Mouse (Mus musculus) forebrain, embryonic 15.5 days (tissue): ENCODE results near the gene Ccl24. TPM values are rescaled to one million over a fixed set of nuclear protein-coding genes. Genes with fewer than 3 reads are reported as not detected.

Experiments used
- ATAC-seq: fragments of 200-750 bp; cut with Nextera tagmentation; replicated peaks from 2 replicates; pipeline ENCODE4 v1.8.0; 2017; ENCODE audit warnings: mild to moderate bottlenecking, moderate TSS enrichment, moderate library complexity
- H3K27ac ChIP-seq: fragments of 300-500 bp; sonication (generic); replicated peaks from 2 replicates; pipeline ENCODE4 v1.5.1; 2015; ENCODE audit warnings: mild to moderate bottlenecking, inconsistent platforms
- H3K27me3 ChIP-seq: fragments of 300-500 bp; sonication (generic); 2 replicates; pipeline ENCODE4 v1.6.1; 2015; ENCODE audit warnings: inconsistent platforms
- H3K36me3 ChIP-seq: fragments of 300-500 bp; sonication (generic); 2 replicates; pipeline ENCODE4 v1.6.1; 2015; ENCODE audit warnings: mild to moderate bottlenecking, inconsistent platforms
- H3K4me1 ChIP-seq: fragments of 300-500 bp; sonication (generic); 2 replicates; pipeline ENCODE4 v1.6.1; 2015; ENCODE audit warnings: inconsistent platforms
- H3K4me2 ChIP-seq: fragments of 300-500 bp; sonication (generic); replicated peaks from 2 replicates; pipeline ENCODE4 v1.6.1; 2015; ENCODE audit warnings: mild to moderate bottlenecking, inconsistent platforms
- H3K4me3 ChIP-seq: fragments of 300-500 bp; sonication (generic); 2 replicates; pipeline ENCODE4 v1.5.1; 2015; ENCODE audit warnings: mild to moderate bottlenecking, inconsistent platforms
- H3K9ac ChIP-seq: fragments of 300-500 bp; sonication (generic); replicated peaks from 2 replicates; pipeline ENCODE4 v1.6.1; 2015; ENCODE audit warnings: mild to moderate bottlenecking, inconsistent platforms
- H3K9me3 ChIP-seq: fragments of 300-500 bp; sonication (generic); 2 replicates; pipeline ENCODE4 v1.6.1; 2016; ENCODE audit warnings: inconsistent platforms
- WGBS: fragments of 180-500 bp; shearing (Covaris S2); methylation state at CpG from one replicate; pipeline ENCODE4 v1.1.7; 2015; ENCODE audit warnings: mixed read lengths; 5-methylcytosine and 5-hydroxymethylcytosine counted together
- polyA plus RNA-seq: library from polyadenylated mRNA; unstranded; fragments of >200 nt; fragmentation: Nextera tagmentation; extraction: Ambion mirVana; gene quantifications from 2 replicates; pipeline ENCODE4 v1.2.1, GENCODE M21; 2015

The Ccl24 gene
- polyA plus RNA-seq, 1 experiment from 2014 or later, result 1.1 TPM

DNA sequence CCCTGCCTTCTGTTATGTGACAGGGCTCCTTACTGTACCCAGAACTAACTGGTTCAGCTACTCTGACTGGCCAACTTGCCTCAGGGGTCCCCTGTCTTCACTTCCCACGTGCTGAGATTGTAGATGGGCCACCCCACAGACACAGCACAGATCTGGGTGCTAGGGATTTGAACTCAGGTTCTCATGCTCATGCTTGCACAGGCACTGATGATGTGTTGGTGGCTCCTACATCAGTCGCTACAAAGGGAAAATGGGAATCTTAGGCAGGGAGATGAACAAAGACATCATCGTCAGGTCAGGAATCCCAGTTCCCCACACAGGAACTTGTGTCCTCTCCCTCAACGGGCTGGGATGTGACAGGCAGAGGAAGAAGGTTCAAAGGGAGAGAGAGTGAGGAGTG is 3.2 kb upstream of the Ccl24 start:
- Histone ChIP-seq H3K36me3 (no peaks in the 10 kb centered on the region), H3K9me3 (no peaks in the 10 kb centered on the region), H3K27me3 (no peaks in the 10 kb centered on the region), H3K4me3 (no peak overlapping the region), H3K9ac (no peak overlapping the region), H3K4me1 (no peaks in the 10 kb centered on the region), H3K4me2 (no peak overlapping the region), H3K27ac (no peak overlapping the region)
- 67% methylated on average over 4 of the region's 4 CpGs for WGBS
- ATAC-seq, result no peak

DNA sequence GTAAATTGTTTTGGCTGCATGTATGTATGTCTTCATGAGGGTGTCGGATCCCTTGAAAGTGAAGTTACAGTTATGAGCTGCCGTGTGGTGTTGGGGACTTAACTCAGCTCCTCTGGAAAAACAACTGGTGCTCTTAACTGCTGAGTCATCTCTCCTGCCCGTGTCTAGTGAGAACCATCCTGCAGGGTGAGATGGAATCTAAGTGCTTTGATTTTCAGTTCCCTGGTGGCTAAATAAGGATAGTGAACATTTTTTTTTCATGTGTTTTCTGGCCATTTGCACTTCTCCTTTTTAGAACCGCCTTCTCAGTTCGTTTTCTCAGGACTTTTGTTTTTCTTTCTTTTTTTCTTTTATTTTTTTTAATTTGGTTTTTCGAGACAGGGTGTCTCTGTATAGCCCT is 4.2 kb downstream of the Ccl24 start:
- H3K9me3 ChIP-seq, result no peaks in the 10 kb centered on the region
- no peak overlapping the region for H3K4me2 ChIP-seq
- H3K27me3 ChIP-seq, result no peaks in the 10 kb centered on the region
- no peaks in the 10 kb centered on the region for H3K4me1 ChIP-seq
- ATAC-seq, result no peak
- no peak overlapping the region for H3K4me3 ChIP-seq
- no peaks in the 10 kb centered on the region for H3K36me3 ChIP-seq
- WGBS, result 70% methylated on average over 6 of the region's 6 CpGs
- no peak overlapping the region for H3K27ac ChIP-seq
- H3K9ac ChIP-seq, result no peak overlapping the region

DNA sequence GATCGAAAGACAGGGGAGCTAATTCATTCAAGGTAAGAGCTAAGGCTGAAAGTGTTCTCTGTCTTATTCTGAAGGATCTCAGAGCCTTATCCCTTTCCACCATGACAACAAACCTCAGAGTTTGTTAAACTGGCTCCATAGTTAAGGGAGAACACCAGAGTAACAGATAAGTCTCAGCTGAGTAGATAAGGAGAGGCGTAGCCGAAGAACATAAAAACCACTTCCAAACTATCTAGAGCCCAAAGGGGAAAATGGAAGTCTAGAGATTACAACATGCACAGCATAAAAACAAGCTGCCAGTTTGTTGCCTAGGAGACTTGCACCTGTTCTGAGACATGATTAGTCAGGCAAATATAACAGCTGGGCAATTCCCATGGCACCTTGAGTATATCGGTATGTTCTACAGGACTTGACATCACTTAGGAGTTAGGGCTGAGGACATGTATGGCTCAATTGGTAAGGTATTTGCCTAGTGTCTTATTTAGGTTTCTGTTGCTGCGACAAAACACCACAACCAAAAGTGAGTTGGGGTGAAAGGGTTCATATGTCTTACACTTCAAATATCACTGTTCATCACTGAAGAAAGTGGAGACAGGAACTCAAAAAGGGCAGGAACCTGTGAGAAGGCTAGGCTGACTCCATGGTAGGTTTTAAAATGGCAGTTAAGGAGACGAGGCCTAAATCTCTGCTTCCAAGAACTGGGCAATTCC is 5.1 kb downstream of the Ccl24 start:
- Histone ChIP-seq H3K27ac (no peak overlapping the region), H3K36me3 (no peaks in the 10 kb centered on the region), H3K9ac (no peak overlapping the region), H3K9me3 (no peaks in the 10 kb centered on the region), H3K27me3 (no peaks in the 10 kb centered on the region), H3K4me3 (no peak overlapping the region), H3K4me1 (no peaks in the 10 kb centered on the region), H3K4me2 (no peak overlapping the region)
- no peak for ATAC-seq
- 89% methylated on average over 6 of the region's 6 CpGs for WGBS

DNA sequence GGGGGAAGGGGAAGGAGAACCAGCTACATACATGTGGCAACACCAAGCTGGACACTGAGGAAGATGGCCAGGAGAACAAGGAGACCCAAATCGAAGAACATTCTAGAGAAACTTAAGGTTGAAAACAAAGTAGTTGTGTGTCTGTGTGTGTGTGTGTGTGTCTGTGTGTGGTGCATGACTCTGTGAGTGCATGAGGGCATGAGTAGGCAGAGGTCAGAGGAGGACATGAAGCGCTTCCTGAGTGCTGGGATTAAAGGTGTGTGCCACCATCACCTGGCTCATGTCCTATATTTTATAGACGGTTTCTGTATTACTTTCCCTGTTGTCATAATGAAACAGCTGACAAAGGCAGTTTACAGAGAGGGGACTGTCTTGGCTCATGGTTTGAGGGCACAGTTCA is 9.4 kb downstream of the Ccl24 start, which contains the start of gene Ccl26:
Gene Ccl26 (minus strand): TSS at position 101 of the 400 bp plus-strand sequence.
- Histone ChIP-seq H3K9me3 (no peaks in the 10 kb centered on the region), H3K27me3 (no peaks in the 10 kb centered on the region), H3K4me1 (no peaks in the 10 kb centered on the region), H3K36me3 (no peaks in the 10 kb centered on the region), H3K27ac (no peak within 1 kb of the TSS), H3K9ac (no peak within 1 kb of the TSS), H3K4me3 (no peak within 1 kb of the TSS), H3K4me2 (no peak within 1 kb of the TSS)
- no peak for ATAC-seq
- WGBS, result 92% methylated on average over 3 of the region's 3 CpGs

DNA sequence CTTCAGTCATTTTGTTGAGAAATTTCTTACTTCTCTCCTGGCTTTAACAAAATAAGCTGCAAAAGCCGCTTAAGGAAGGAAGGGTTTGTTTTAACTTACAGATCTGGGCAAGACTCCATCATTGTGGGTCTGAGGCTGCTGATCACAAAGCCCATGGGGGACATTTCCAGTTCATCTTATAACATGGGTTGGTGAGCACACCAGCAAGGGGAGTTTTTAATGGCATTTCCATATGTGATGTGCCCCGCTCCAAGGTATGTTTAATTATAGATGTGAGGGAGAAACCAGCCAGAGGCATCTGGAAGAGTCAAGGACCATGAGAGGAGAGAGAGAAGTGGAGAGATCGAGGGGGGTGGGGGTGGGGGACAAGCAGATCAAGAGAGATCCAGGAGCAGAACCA is 15.2 kb downstream of the Ccl24 start:
- 82% methylated on average over 3 of the region's 3 CpGs for WGBS
- no peak for ATAC-seq
- Histone ChIP-seq H3K9ac (no peak overlapping the region), H3K4me3 (no peak overlapping the region), H3K27ac (no peak overlapping the region), H3K4me1 (no peaks in the 10 kb centered on the region), H3K36me3 (no peaks in the 10 kb centered on the region), H3K4me2 (no peak overlapping the region), H3K9me3 (no peaks in the 10 kb centered on the region), H3K27me3 (no peaks in the 10 kb centered on the region)

DNA sequence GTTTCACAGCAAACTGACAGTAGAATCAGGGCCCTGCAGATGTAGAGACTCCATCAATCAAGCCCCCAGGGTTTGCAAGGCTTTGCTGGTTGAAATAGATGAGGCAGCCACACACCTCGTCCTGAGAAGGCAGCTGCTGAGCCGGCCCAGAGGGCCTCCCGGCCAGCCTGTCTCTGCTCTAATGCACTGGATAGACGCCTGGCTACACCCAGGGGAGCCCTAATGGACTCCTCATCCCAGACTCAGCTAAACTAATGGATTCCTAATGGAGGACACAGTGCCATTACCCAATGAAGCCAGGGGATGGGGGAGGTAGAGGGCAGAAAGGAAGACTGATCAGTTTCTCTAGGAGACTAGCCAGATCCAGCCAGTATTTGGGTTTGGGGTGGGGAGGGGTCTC is 15.8 kb downstream of the Ccl24 start:
- Histone ChIP-seq H3K4me1 (no peaks in the 10 kb centered on the region), H3K36me3 (no peaks in the 10 kb centered on the region), H3K9ac (no peak overlapping the region), H3K4me3 (no peak overlapping the region), H3K9me3 (no peaks in the 10 kb centered on the region), H3K27me3 (no peaks in the 10 kb centered on the region), H3K4me2 (no peak overlapping the region), H3K27ac (no peak overlapping the region)
- no peak for ATAC-seq
- 42% methylated on average over 4 of the region's 4 CpGs for WGBS

DNA sequence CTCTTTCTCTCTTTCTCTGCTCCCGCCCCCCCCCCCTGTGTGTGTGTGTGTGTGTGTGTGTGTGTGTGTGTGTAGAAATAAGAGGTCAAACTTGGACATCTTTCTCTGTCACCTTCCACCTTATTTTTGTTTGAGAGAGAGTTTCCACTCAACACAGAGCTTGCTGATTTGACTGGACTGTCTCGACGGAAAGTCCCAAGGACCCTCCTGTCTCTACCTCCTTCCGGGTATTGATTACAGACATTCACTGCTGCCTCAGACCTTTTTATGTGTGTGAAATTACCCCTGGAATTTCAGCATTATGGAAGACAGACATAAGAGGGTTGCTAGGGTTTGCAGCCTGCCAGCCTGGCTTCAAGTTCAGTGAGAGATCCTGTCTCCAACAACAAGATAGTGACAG is 16.6 kb downstream of the Ccl24 start:
- Histone ChIP-seq H3K27me3 (no peaks in the 10 kb centered on the region), H3K4me2 (no peak overlapping the region), H3K36me3 (no peaks in the 10 kb centered on the region), H3K27ac (no peak overlapping the region), H3K4me1 (no peaks in the 10 kb centered on the region), H3K9me3 (no peaks in the 10 kb centered on the region), H3K4me3 (no peak overlapping the region), H3K9ac (no peak overlapping the region)
- WGBS, result 95% methylated on average over 4 of the region's 4 CpGs
- no peak for ATAC-seq

DNA sequence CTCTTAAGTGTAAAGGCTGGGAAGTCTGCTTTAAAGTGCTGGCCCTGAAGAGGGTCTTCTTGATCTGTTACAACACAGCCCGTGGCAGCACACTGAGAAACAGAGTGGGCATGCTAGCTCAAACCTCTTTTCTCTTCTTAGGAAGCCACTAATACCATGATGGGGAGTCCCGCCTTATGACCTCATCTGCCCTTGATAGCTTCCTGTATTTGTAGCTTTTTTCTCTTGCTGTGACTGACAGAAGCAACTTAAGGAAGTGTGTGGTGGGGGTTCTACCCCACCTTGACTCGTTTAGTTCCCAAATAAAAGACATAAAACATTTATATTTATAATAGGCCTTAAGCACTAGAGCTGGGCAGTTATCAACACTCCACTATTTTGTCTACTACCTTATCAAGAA is 21.3 kb downstream of the Ccl24 start:
- ATAC-seq, result no peak
- WGBS, result 72% methylated on average over 3 of the region's 3 CpGs
- Histone ChIP-seq H3K9me3 (no peaks in the 10 kb centered on the region), H3K9ac (no peak overlapping the region), H3K4me1 (no peaks in the 10 kb centered on the region), H3K4me2 (no peak overlapping the region), H3K36me3 (no peaks in the 10 kb centered on the region), H3K27me3 (no peaks in the 10 kb centered on the region), H3K27ac (no peak overlapping the region), H3K4me3 (no peak overlapping the region)

DNA sequence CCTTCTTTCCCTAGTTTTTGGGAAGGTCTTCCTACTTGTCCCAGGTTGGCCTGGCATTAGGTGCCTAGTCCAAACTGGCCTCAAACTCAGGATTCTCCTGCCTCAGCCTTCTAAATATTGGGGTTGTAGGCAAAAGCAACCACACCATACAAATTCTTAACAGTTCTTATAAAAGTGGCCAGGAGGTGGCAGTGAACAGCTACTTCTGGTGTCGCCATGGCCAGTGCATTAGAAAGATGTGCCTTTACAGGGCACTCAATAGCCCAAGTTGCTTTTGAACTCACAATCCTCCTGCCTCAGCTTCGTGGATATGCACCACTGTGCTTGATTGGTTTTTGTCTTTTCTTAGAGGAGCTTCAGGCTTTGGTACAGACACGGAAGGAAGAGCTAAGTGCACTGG is 21.9 kb downstream of the Ccl24 start:
- no peak for ATAC-seq
- Histone ChIP-seq H3K27me3 (no peaks in the 10 kb centered on the region), H3K27ac (no peak overlapping the region), H3K4me1 (no peaks in the 10 kb centered on the region), H3K9ac (no peak overlapping the region), H3K36me3 (no peaks in the 10 kb centered on the region), H3K9me3 (no peaks in the 10 kb centered on the region), H3K4me3 (no peak overlapping the region), H3K4me2 (no peak overlapping the region)
- 30% methylated on average over 3 of the region's 3 CpGs for WGBS

DNA sequence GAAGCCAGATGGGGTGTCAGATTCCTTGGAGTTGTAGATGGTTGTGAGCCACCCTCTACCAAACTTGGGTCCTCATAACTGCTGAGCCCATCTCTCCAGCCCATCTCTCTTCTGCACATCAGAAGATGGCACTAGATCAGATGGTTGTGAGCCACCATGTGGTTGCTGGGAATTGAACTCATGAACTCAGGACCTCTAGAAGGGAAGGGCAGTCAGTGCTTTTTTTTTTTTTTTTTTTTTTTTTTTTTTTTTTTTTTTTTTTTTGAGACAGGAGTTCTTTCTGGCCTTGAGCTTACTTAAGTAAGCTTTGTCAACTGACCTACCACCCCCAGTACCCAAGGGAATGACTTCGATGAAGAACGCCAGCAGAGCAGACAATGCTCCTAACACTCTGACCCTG is 24.9 kb downstream of the Ccl24 start:
- H3K4me2 ChIP-seq, result no peak overlapping the region
- WGBS, result 95% methylated on average over 2 of the region's 2 CpGs
- H3K9me3 ChIP-seq, result no peaks in the 10 kb centered on the region
- H3K4me1 ChIP-seq, result peaks cover 13% of the 10 kb centered on the region
- H3K27ac ChIP-seq, result no peak overlapping the region
- H3K36me3 ChIP-seq, result no peaks in the 10 kb centered on the region
- no peak overlapping the region for H3K9ac ChIP-seq
- ATAC-seq, result no peak
- H3K4me3 ChIP-seq, result no peak overlapping the region
- no peaks in the 10 kb centered on the region for H3K27me3 ChIP-seq

DNA sequence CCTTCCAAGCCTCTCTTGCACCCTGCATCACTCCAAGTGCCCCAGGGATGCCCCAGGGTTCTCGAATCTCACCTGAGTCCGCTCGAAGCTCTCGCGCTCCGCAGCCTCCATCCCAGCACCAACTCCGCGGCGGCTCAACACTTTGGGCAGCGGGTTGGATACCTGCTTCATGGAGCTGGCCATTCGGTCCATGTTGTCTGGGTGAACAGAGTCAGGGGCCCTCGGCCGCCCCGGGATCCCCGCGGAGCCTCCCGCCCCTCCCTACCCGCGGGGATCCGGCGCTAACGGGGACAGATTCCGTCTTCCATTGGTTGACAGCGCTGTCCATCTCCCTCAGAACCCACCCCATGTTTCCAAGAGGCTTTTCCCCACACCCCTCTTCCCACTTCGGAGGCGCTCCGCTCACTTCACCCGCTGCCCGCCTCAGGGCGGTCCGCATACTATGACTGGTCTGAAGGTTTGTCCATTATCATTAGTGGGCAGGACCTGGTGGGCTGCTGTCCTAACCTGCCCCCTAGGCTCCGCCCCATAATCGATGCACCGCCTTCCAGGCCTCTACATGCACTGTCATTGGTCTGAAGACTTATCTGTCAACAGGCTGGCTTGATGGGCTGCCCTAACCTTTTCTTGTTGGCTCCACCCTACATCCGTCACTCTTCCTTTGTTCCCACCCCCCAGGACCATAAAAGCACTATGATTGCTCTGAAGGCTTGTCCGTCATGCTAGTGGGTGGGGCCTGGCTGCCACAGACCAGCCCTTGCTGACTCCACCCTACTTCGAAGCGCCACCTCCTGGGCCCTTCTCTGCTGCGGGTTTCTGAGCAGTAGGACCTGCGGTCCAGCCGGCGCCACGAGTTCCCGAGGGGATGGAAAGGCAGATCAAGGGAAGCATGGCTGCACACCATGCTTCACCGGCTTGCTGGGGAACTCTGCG is 27.7 kb downstream of the Ccl24 start, which contains the start of gene Hip1:
Gene Hip1 (minus strand): TSS at position 256 of the 933 bp plus-strand sequence.
- peak within 1 kb of the TSS; percentile 92 for H3K4me3 ChIP-seq
- peak within 1 kb of the TSS; percentile 71 for H3K27ac ChIP-seq
- H3K9me3 ChIP-seq, result no peaks in the 10 kb centered on the region
- H3K27me3 ChIP-seq, result no peaks in the 10 kb centered on the region
- ATAC-seq, result peak; percentile 99
- no peaks in the 10 kb centered on the region for H3K36me3 ChIP-seq
- H3K4me1 ChIP-seq, result peaks cover 13% of the 10 kb centered on the region
- peak within 1 kb of the TSS; percentile 98 for H3K4me2 ChIP-seq
- peak within 1 kb of the TSS; percentile 77 for H3K9ac ChIP-seq
- under 1% methylated on average over 46 of the region's 46 CpGs for WGBS

DNA sequence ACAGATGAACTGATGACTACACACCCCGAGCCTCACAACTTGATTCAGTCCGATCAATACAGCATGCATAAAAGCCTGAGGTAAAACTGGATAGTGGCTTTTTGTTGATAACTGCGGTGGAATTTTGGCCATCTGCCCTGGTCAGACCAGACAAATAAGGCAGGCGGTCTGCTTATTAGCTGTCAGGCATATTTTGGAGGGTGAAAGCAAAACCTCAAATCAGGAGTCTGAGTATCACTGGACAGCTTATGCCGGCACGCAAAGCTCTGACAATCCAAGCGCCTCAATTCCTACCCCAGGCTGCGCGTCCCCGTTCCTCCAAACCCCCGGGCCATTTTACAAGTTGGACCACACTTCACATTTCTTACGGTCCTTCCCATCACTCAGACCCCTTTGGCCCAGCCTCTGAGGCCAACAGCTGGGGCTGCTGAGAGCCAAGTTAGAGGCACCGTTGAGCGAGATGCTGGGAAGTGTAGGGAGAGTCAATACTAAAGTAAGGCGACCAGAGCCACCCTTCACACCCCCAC is 28.8 kb downstream of the Ccl24 start:
- Histone ChIP-seq H3K36me3 (no peaks in the 10 kb centered on the region), H3K9me3 (no peaks in the 10 kb centered on the region), H3K27me3 (no peaks in the 10 kb centered on the region), H3K9ac (peak overlapping the region; percentile 77), H3K4me3 (peak overlapping the region; percentile 92), H3K4me1 (peaks cover 13% of the 10 kb centered on the region), H3K27ac (peak overlapping the region; percentile 71; the same call in 1 of the 2 replicates), H3K4me2 (peak overlapping the region; percentile 98)
- WGBS, result 3% methylated on average over 15 of the region's 15 CpGs
- ATAC-seq, result no peak
